Mouse (Mus musculus) cortical plate, adult 2 months (tissue): ENCODE measurements at regions not wholly inside any gene's neighbourhood (a gene's known extent, or its start where the extent isn't known, plus 50 kb on each side); places are given as distances from the start of the nearest gene placed in this dataset.

Experiments used
- CTCF ChIP-seq: fragments of 200-500 bp; IDR thresholded peaks from 2 replicates; pipeline ENCODE4 v1.5.1; 2011; ENCODE audit warnings: mild to moderate bottlenecking, control low read depth, low read length; ENCODE audit not compliant: insufficient read depth; ENCODE audit errors: extremely low read depth
- POLR2A ChIP-seq: fragments of 200-500 bp; IDR thresholded peaks from 2 replicates; pipeline ENCODE4 v1.6.1; 2011; ENCODE audit warnings: mild to moderate bottlenecking, low read length, control low read depth; ENCODE audit not compliant: insufficient read depth; ENCODE audit errors: extremely low read depth

DNA sequence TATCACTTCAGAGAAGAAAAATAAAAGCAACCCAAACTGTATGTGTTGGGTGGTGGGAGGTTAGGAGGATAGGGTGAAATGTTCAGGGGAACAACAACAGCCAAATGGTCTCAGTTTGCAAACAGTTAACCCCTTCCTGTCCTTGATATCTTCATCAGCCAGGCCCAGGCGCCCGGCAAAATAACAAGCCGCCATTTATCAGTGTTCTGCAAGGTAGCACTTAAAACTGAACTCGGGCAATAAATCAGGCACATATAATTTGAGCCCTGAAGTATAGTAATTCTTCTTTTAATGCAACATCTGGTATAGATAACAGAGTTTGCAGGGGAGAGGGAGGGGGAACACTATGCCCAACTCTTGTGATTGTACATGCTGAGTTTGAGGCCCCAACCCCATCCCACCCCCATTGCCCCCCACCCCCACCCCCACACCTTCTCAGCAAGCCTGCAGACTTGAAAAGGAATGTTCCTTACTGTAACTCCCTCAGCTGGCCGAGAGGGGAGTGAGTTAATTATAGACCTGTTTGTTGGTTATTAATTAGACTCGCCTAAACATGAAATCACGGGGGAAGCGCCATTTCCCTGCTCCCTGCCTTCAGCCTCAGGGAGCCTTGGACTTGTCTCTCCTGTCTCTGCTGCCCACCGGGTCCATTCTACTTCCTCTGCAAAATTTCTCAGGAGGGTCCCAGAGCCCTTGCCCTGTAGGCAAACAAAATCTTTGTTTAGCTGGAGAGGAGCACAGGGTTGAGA, 223.9 kb upstream of the Usp24 start:
- TF ChIP-seq POLR2A: no peak
- no peak for TF ChIP-seq CTCF
